Mouse (Mus musculus): Measurements from ENCODE around the gene Pla2g3. TPM values are rescaled to one million over a fixed set of nuclear protein-coding genes. Genes with fewer than 3 reads are reported as not detected.

The Pla2g3 gene
- polyA plus RNA-seq, 1 experiment from 2014 or later, result 0.05 TPM

DNA sequence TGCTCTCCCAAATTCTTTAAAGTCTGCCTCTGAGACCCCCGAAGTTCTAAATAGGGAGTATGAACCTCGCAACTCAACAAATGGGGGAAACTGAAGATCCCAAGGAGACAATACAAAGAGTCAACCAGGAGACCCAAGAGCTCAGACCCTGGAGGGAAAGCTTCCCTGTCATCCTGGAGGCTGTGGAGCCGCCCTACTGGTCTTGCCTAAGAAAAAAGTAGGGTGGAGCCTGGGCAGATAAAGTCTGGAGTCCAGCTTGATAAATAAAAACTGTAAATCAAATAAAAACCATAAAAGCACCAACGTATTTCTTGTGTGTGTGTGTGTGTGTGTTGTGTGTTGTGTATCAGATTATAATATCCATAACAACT is 51.7 kb downstream of the Pla2g3 start:
- no peak for ATAC-seq (ENCODE audit: low read depth)
- Histone ChIP-seq H3K9ac (peak overlapping the region; percentile 43; the same call in 1 of the 2 replicates), H3K4me3 (replicated peaks) (peak overlapping the region; percentile 61), H3K27ac (no peak overlapping the region), H3K9me3 (replicated peaks) (peaks cover 8% of the 10 kb centered on the region; the same call in 1 of the 2 replicates), H3K4me2 (peak overlapping the region; percentile 71), H3K36me3 (0 out of 2 replicates have a peak, but pooled peaks cover 2% of the 10 kb centered on the region), H3K4me1 (replicated peaks) (peaks cover 48% of the 10 kb centered on the region), H3K27me3 (no peaks in the 10 kb centered on the region)
- WGBS (ENCODE audit: insufficient replicate concordance), result 46% methylated on average over 4 of the region's 4 CpGs
- no peak for DNase-seq

DNA sequence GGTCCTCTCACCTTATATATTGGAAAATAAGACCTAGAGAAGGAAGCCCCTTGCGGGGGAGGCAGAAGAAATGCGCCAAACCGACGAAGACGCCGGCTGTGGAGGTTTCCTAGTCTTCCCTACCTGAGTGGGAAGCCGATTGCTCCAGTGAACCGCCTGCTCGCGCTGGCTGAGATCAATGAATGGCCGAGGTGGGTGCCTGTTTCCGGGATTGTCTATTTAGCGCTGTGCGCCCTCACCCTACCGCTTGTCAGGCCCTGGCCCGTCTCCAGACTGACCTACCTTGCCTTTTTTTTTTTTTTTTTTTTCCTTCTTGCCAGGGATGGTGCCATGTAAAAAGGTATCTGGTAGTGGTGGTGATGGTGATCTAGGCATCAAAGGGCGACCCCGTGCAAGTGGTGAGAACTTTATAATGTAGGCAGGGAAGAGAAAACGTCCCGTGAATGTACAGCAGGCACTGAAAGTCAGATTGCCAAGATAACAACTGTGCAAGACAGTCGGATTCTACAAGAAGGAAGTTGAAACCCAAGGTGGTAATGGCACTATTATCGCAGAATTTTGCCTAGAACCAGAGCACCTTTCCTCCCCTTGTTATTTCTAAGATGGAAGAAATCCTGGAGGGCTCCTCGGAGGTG is 52.5 kb downstream of the Pla2g3 start, which contains the start of gene Smtn:
Gene Smtn (minus strand): TSS at position 162 of the 635 bp plus-strand sequence.
- H3K27ac ChIP-seq, result no peak within 1 kb of the TSS
- H3K9me3 ChIP-seq (replicated peaks), result peaks cover 8% of the 10 kb centered on the region; the same call in 1 of the 2 replicates
- 0 out of 2 replicates have a peak, but pooled peaks cover 2% of the 10 kb centered on the region for H3K36me3 ChIP-seq
- H3K4me3 ChIP-seq (replicated peaks), result peak within 1 kb of the TSS; percentile 61
- DNase-seq (no peak), ATAC-seq (ENCODE audit: low read depth) (no peak)
- H3K27me3 ChIP-seq, result no peaks in the 10 kb centered on the region
- peaks cover 45% of the 10 kb centered on the region for H3K4me1 ChIP-seq (replicated peaks)
- H3K4me2 ChIP-seq, result peak within 1 kb of the TSS; percentile 71
- peak within 1 kb of the TSS; percentile 43; the same call in 1 of the 2 replicates for H3K9ac ChIP-seq
- 74% methylated on average over 23 of the region's 23 CpGs for WGBS (ENCODE audit: insufficient replicate concordance)

DNA sequence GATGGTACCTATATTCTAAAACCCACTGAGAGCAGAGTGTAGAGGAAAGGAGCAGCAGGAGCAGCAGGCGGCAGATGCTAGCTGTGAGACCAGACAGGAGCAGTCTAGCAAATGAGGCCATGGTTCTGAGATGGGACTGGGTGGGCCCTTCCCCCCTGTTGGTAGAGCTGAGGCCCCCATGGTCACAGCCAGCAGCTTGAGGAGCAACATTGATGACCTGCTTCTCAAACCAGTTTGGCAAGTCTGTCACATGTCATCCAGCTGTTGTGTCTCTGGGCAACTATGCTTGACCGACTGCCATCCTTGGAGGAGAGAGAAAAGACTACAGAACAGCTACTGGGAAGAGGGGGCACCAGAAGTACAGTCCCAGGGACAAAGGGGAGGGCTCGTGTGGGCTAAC is 53.8 kb downstream of the Pla2g3 start:
- Histone ChIP-seq H3K4me1 (replicated peaks) (peaks cover 45% of the 10 kb centered on the region), H3K9ac (no peak overlapping the region), H3K4me3 (replicated peaks) (no peak overlapping the region), H3K9me3 (replicated peaks) (peaks cover 8% of the 10 kb centered on the region; the same call in 1 of the 2 replicates), H3K4me2 (no peak overlapping the region), H3K36me3 (no peaks in the 10 kb centered on the region), H3K27me3 (no peaks in the 10 kb centered on the region), H3K27ac (no peak overlapping the region)
- DNase-seq (no peak), ATAC-seq (ENCODE audit: low read depth) (no peak)
- WGBS (ENCODE audit: insufficient replicate concordance), result 68% methylated on average over 3 of the region's 3 CpGs

DNA sequence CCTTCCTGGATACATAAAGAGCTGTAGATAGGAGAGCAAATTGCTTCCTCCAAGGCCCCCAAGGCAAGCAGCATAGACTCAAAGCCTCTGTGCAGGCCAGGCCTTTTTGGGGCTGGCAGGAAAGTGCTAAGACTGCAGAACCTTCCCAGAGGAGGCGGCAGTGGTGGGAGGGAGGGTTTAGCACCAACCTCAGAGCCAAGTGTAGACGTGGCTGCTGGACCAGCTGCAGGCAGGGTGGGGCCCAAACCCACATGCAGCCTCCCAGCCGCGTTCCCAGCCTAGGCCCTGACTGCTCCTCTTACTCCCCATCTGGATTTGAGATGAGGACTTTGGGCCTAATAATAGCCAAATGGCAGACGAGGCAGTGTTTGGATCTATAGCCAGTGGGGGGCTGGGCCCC is 54.9 kb downstream of the Pla2g3 start:
- H3K4me1 ChIP-seq (replicated peaks), result peaks cover 40% of the 10 kb centered on the region
- no peak overlapping the region for H3K9ac ChIP-seq
- no peaks in the 10 kb centered on the region for H3K36me3 ChIP-seq
- ATAC-seq (ENCODE audit: low read depth) (no peak), DNase-seq (no peak)
- H3K9me3 ChIP-seq (replicated peaks), result peaks cover 8% of the 10 kb centered on the region; the same call in 1 of the 2 replicates
- H3K27me3 ChIP-seq, result no peaks in the 10 kb centered on the region
- no peak overlapping the region for H3K4me3 ChIP-seq (replicated peaks)
- 45% methylated on average over 5 of the region's 5 CpGs for WGBS (ENCODE audit: insufficient replicate concordance)
- H3K27ac ChIP-seq, result no peak overlapping the region
- no peak overlapping the region for H3K4me2 ChIP-seq

DNA sequence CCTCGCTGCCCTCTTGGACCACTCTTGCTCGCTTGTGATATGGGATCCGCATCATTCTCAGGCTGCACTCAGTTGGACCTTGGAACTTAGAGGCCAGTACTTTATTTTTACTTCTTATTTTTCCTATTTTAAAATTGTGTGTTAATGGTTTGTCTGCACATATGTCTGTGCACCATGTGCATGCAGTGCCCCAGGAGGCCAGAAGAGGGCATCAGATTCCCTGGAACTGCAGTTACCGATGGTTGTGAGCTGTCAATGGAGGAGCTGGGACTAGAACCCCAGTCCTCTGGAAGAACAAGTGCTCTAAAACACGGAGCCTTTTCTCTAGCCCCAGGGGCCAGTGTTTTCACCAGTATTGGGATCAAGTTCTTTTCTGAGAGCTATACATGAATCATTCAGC is 56.3 kb downstream of the Pla2g3 start:
- DNase-seq, result no peak
- 79% methylated on average over 5 of the region's 5 CpGs for WGBS (ENCODE audit: insufficient replicate concordance)
- no peak overlapping the region for H3K4me3 ChIP-seq (replicated peaks)

DNA sequence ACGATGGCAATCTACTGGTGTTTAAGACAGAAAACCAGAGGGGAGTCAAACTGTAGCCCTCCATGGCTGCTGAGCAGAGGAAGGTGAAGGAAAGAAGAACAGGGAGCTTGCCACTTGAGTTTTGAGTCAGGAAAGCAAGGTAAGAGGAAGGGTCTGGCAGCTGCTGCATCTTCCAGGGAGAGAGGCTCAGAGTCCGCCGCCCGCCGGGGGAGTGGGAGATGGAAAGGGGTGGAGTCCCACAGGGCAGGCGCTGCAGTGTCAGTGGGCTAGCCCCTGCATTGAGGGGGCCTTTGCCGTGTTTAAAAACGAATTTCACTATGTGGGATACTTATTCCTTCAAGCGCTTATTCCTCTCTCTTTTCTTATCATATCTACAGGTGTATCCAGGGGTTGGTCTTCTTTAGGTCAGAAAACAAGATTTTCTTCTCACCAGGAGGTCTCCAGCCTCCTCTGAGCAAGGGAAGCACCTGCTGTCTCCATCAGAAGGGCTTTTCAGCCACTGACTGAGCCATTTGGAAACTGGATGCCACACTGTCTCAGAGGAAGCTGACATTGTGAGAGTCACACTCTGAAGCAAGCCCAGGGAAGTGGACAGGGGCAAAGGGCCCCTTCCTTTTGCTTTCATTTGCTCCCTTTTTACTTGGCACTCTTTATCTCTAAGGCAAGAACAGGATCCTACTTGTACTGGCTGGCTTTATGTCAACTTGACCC is 57.6 kb downstream of the Pla2g3 start:
- 33% methylated on average over 9 of the region's 9 CpGs for WGBS (ENCODE audit: insufficient replicate concordance)
- H3K4me2 ChIP-seq, result no peak overlapping the region
- no peak overlapping the region for H3K9ac ChIP-seq
- no peak overlapping the region for H3K4me3 ChIP-seq (replicated peaks)
- peak overlapping the region; percentile 32; the same call in 1 of the 2 replicates for H3K27ac ChIP-seq
- no peaks in the 10 kb centered on the region for H3K27me3 ChIP-seq
- DNase-seq (no peak), ATAC-seq (ENCODE audit: low read depth) (no peak)
- H3K36me3 ChIP-seq, result no peaks in the 10 kb centered on the region
- H3K4me1 ChIP-seq (replicated peaks), result peaks cover 22% of the 10 kb centered on the region
- H3K9me3 ChIP-seq (replicated peaks), result peaks cover 8% of the 10 kb centered on the region; the same call in 1 of the 2 replicates

More for the DNA sequence above, 56.3 kb downstream of the Pla2g3 start:
- no peak overlapping the region for H3K4me2 ChIP-seq
- H3K9me3 ChIP-seq (replicated peaks), result peaks cover 8% of the 10 kb centered on the region; the same call in 1 of the 2 replicates
- no peak overlapping the region for H3K9ac ChIP-seq
- no peaks in the 10 kb centered on the region for H3K36me3 ChIP-seq
- no peak for ATAC-seq (ENCODE audit: low read depth)
- no peaks in the 10 kb centered on the region for H3K27me3 ChIP-seq
- H3K27ac ChIP-seq, result no peak overlapping the region
- peaks cover 28% of the 10 kb centered on the region for H3K4me1 ChIP-seq (replicated peaks)

DNA sequence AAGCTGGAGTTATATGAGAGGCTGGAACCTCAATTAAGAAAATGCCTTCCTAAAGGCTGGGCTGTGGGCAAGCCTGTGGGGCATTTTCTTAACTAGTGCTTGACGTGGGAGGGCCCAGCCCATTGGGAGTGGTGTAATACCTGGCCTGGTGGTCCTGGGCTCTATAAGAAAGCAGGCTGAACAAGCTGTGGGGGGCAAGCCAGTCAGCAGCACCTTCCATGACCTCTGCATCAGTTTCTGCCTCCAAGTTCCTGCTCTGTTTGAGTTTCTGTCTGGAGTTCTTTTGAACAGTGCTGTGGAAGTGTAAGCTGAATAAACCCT is 58.1 kb downstream of the Pla2g3 start:
- H3K36me3 ChIP-seq, result no peaks in the 10 kb centered on the region
- ATAC-seq (ENCODE audit: low read depth), result no peak
- no peak overlapping the region for H3K4me2 ChIP-seq
- no peaks in the 10 kb centered on the region for H3K27me3 ChIP-seq
- no peak for DNase-seq
- no peak overlapping the region for H3K9ac ChIP-seq
- H3K4me3 ChIP-seq (replicated peaks), result no peak overlapping the region
- peaks cover 8% of the 10 kb centered on the region; the same call in 1 of the 2 replicates for H3K9me3 ChIP-seq (replicated peaks)
- 17% methylated on average over 1 of the region's 1 CpGs for WGBS (ENCODE audit: insufficient replicate concordance)
- H3K27ac ChIP-seq, result peak overlapping the region; percentile 32; the same call in 1 of the 2 replicates
- H3K4me1 ChIP-seq (replicated peaks), result peaks cover 22% of the 10 kb centered on the region

DNA sequence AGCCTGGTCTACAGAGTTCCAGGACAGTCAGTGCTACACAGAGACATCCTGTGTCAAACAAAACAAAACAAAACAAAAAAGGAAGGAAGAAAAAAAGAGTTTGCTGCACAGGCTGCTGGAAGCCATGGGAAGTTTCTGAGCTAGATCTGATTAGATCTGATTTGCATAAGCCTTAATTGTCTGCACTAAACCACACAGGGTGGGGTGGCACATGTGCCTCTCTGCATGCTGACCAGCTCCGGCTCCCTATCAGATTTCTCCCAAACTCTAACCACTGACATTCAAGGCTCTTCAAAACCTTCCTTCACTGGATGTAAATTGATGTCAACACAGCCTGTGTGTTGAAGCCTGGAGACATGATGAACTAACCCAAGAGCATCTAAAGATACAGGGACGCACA is 59.0 kb downstream of the Pla2g3 start:
- no peak overlapping the region for H3K9ac ChIP-seq
- WGBS (ENCODE audit: insufficient replicate concordance), result 48% methylated on average over 2 of the region's 2 CpGs
- no peak overlapping the region for H3K4me3 ChIP-seq (replicated peaks)
- H3K36me3 ChIP-seq, result no peaks in the 10 kb centered on the region
- DNase-seq (no peak), ATAC-seq (ENCODE audit: low read depth) (no peak)
- no peak overlapping the region for H3K27ac ChIP-seq
- H3K27me3 ChIP-seq, result no peaks in the 10 kb centered on the region
- peaks cover 8% of the 10 kb centered on the region; the same call in 1 of the 2 replicates for H3K9me3 ChIP-seq (replicated peaks)
- peaks cover 22% of the 10 kb centered on the region for H3K4me1 ChIP-seq (replicated peaks)
- H3K4me2 ChIP-seq, result no peak overlapping the region

DNA sequence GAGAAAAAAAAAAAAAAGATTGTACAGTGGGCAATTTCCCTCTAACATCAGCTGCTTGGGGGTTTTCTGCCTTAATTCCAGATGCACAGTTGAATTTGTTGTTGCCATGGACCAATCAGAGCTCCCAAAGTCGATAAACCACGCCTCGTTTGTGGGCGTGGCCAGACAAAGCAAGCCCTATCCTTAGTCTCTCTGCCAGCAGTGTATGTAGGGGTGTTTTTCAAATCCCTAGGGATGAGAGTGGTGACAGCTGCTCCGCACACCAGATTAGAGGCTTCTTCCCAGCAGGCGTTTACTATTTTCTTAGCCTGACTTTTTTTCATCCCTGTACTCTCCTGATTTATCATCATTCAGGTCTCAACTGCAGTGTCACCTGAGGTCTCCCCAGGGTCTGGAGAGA is 59.9 kb downstream of the Pla2g3 start:
- DNase-seq, result no peak
- Histone ChIP-seq H3K9me3 (replicated peaks) (peaks cover 8% of the 10 kb centered on the region; the same call in 1 of the 2 replicates), H3K9ac (no peak overlapping the region), H3K27me3 (no peaks in the 10 kb centered on the region), H3K27ac (no peak overlapping the region), H3K4me2 (no peak overlapping the region), H3K4me3 (replicated peaks) (no peak overlapping the region), H3K4me1 (replicated peaks) (peaks cover 22% of the 10 kb centered on the region), H3K36me3 (no peaks in the 10 kb centered on the region)
- no peak for ATAC-seq (ENCODE audit: low read depth)
- WGBS (ENCODE audit: insufficient replicate concordance), result 39% methylated on average over 6 of the region's 6 CpGs

DNA sequence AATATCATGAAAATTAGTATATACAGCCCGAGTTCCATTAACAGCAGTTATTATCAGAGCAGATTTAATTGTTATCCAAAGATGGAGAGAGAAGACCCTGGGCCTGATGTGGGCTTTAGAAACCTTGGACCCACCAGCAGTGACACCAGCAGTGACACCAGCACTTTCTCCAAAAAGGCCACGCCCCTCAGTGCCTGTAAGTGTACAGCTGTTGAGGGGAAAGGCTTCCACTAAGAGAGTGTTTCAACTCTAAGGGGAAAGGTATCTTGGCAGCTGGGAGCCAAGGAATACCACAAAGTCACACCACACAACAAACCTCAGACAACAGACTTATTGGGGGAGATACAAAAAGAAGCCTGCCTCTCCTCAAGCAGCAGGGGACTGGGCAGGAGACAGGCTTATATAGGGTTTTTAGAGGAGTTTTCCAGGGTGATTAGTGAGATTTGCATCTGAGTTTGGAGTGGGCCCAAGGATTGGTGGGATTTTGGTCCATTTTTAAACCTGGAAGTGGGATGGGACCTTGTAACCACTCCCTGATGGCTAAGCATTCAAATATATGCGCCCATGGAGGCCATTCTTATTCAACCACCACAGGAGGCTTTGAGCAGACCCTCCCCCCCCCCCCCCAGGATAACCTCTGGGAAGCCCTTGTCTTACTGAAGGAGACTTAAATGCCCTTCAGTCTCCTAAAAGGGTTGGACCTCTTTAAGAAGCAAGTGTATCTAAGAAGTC is 60.6 kb downstream of the Pla2g3 start:
- H3K36me3 ChIP-seq, result no peaks in the 10 kb centered on the region
- no peak overlapping the region for H3K9ac ChIP-seq
- no peaks in the 10 kb centered on the region for H3K27me3 ChIP-seq
- no peak overlapping the region for H3K4me2 ChIP-seq
- ATAC-seq (ENCODE audit: low read depth) (no peak), DNase-seq (no peak)
- no peak overlapping the region for H3K4me3 ChIP-seq (replicated peaks)
- no peak overlapping the region for H3K27ac ChIP-seq
- H3K9me3 ChIP-seq (replicated peaks), result peaks cover 8% of the 10 kb centered on the region; the same call in 1 of the 2 replicates
- H3K4me1 ChIP-seq (replicated peaks), result peaks cover 22% of the 10 kb centered on the region
- 39% methylated on average over 3 of the region's 3 CpGs for WGBS (ENCODE audit: insufficient replicate concordance)
